Mouse (Mus musculus) activated CD4-positive, CD25-positive, alpha-beta regulatory T cell (primary cell): ENCODE data around the gene Nxt2. TPM values are rescaled to one million over a fixed set of nuclear protein-coding genes. Genes with fewer than 3 reads are reported as not detected.

Source experiments
- polyA plus RNA-seq, 2 experiments: library from polyadenylated mRNA; unstranded; fragments of 100-300 nt; shearing (Covaris generic); gene quantifications; one replicate each; pipeline ENCODE4 v1.2.1; 2017

Gene Nxt2
- polyA plus RNA-seq: 1 to 10 TPM; 3.8 to 5.1 TPM

DNA sequence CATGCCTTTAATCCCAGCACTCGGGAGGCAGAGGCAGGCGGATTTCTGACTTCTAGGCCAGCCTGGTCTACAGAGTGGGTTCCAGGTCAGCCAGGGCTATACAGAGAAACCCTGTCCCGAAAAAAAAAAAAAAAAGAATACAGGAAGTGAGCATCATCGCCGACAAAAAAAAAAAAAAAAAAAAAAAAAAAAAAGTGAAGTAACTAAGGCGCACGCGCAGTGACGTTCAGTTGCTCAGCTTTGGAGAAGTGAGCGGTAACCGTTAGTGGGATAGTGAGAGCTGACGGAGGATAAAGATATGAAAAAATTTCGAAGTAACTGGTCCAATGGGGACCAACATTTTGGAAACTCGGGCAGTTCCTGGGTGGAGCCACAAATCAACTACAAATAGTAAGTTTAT, at the start of gene Nxt2:
Nxt2 (plus strand) TSS at position 229 of the 400 bp plus-strand sequence.

DNA sequence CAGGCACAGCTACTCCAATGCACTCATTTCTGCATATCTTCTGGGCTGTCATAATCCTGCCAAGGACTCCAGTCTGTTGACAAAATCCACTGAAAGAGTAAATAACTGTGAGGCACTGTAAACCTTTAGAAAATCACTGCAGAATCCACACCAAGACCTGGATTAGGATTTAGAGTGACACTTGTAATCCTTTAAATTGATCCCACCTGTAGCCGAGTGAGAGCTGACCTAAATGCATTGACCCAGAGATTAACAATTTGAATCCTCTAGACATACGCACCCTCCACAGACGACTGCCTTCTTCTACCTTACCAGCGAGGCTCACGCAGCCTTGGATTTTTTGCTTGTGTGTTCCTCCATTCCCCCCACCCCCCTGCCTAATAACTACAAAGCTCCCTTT, 29.7 kb upstream of the Nxt2 start, which contains the start of gene Gucy2f:
Gucy2f (minus strand) TSS at position 101 of the 400 bp plus-strand sequence.

Other genes with a start within 250 kb of the Nxt2 start
- not detected for gene Gucy2f, start 29.8 kb upstream of the Nxt2 start, polyA plus RNA-seq
- gene Kcne1l, start 79.5 kb downstream of the Nxt2 start, polyA plus RNA-seq: not detected
- gene Acsl4, start 163.8 kb downstream of the Nxt2 start, polyA plus RNA-seq: 10 to 100 TPM; 21.3 to 26.9 TPM